Mouse (Mus musculus): Measurements from ENCODE around the gene Ccdc141.

DNA sequence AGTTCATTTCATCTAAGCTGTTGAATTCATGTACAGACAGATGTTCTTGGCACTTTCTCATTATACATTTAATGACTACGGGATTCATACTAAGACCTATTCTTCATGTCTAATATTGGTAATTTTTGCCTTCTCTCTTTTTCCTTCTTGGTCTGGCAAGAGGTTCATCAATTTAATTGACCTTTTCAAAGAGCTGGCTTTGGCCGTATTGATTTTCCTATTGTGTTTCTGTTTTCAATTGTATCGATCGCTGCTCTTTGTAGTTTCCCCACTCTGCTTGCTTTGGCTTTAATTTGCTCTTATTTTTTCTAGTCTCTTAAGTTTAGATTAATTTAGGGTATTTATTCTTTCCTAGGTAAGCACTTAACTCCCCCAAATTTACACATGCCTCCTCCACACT, 12.9 kb downstream of the Ccdc141 start:
- TF ChIP-seq CTCF (IDR thresholded peaks at IDR 0.05; ENCODE audit: borderline replicate concordance, insufficient read depth, low read length) (no peak), POLR2A (IDR thresholded peaks at IDR 0.05; ENCODE audit: low read depth, low read length) (no peak)
